Mouse (Mus musculus): ENCODE measurements around the gene Trmt2b.

- no peak for TF ChIP-seq CTCF (IDR thresholded peaks at IDR 0.05; ENCODE audit: extremely low read depth, insufficient read depth, low read length)
- TF ChIP-seq POLR2A (IDR thresholded peaks at IDR 0.05; ENCODE audit: extremely low read depth, insufficient read depth, low read length), result no peak
Measured at GRCm38 (mm10) chrX:134261191-134261590, 15.6 kb downstream of the Trmt2b start.

Data from cortical plate, adult 2 months (tissue).